Comparison of ENCODE assay signal across 8 mouse cellular contexts in the genomic region with DNA sequence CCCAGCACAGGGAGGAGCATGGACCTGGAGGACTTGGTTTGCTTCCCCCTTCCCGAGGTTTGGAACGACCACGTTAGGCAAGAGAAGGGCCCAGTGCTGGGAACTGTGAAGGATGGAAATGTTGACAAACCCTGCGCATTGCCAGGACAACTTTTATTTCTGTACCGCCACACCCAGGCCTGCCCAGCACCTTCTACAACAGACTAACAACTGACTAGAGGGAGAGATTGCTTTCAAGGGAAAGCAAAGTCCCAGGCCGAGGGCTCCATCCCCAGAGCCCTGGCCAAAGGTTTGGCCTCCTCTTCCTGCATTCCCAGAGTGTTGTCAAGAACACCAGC. TPM values are rescaled to one million over a fixed set of nuclear protein-coding genes. Genes with fewer than 3 reads are reported as not detected.
DNase-seq lines count a peak whose midpoint lies in the region; ATAC-seq and TF ChIP-seq lines count a peak whose summit lies in the region.

No protein-coding gene starts in this region.

- H3K27ac ChIP-seq in hindbrain, embryonic 10.5 days = peak overlapping the region; percentile 79
- H3K27ac ChIP-seq in hindbrain, embryonic 11.5 days (ENCODE audit: low read depth, low read length) = no peak overlapping the region
- peak overlapping the region; percentile 96 for H3K27ac ChIP-seq in brown adipose tissue, adult 24 weeks (replicated peaks; ENCODE audit: low read depth, low read length)
- peak overlapping the region; percentile 92 for H3K27ac ChIP-seq in hindbrain, postnatal 0 days

- no peaks in the 10 kb centered on the region for H3K27me3 ChIP-seq in hindbrain, embryonic 10.5 days (ENCODE audit: insufficient read depth, poor library complexity, severe bottlenecking)
- H3K27me3 ChIP-seq in hindbrain, embryonic 11.5 days (ENCODE audit: control insufficient read depth, insufficient read depth, low read length) = no peaks in the 10 kb centered on the region
- H3K27me3 ChIP-seq in hindbrain, postnatal 0 days (ENCODE audit: insufficient read depth, low read length) = no peaks in the 10 kb centered on the region

- 58% methylated on average over 6 of the region's 6 CpGs for WGBS in hindbrain, embryonic 10.5 days
- WGBS in hindbrain, embryonic 11.5 days = 56% methylated on average over 6 of the region's 6 CpGs
- 50% methylated on average over 6 of the region's 6 CpGs for WGBS in hindbrain, postnatal 0 days

- H3K9me3 ChIP-seq in hindbrain, embryonic 10.5 days = no peaks in the 10 kb centered on the region
- H3K9me3 ChIP-seq in hindbrain, embryonic 11.5 days (ENCODE audit: control insufficient read depth, low read length) = no peaks in the 10 kb centered on the region
- no peaks in the 10 kb centered on the region for H3K9me3 ChIP-seq in hindbrain, postnatal 0 days (ENCODE audit: low read length)

- no peak overlapping the region for H3K9ac ChIP-seq in hindbrain, embryonic 11.5 days (ENCODE audit: low read depth, low read length)
- no peak overlapping the region for H3K9ac ChIP-seq in hindbrain, postnatal 0 days (replicated peaks; ENCODE audit: low read length)

- DNase-seq in hindbrain, embryonic 10.5 days (ENCODE audit: low spot score) = no peak
- no peak for DNase-seq in hindbrain, embryonic 11.5 days (ENCODE audit: low spot score)
- DNase-seq in hindbrain, postnatal 0 days (ENCODE audit: low spot score) = no peak
- DNase-seq in lung, postnatal 14 days = peak; percentile 46
- DNase-seq in layer of hippocampus, adult 9-10 months (ENCODE audit: low spot score) = no peak
- DNase-seq in cerebellum, postnatal 4 days (ENCODE audit: low spot score in 2 of 2) = no peak
- no peak for DNase-seq in left cerebral cortex, adult 9 months (ENCODE audit: low spot score in 2 of 2)

- no peak for TF ChIP-seq CTCF in hindbrain, postnatal 0 days (IDR thresholded peaks at IDR 0.05; ENCODE audit: low read depth)

- peaks cover 16% of the 10 kb centered on the region for H3K36me3 ChIP-seq in hindbrain, embryonic 10.5 days
- 0 out of 2 replicates have a peak, but pooled peaks cover 2% of the 10 kb centered on the region for H3K36me3 ChIP-seq in hindbrain, embryonic 11.5 days (ENCODE audit: control insufficient read depth, insufficient read depth, low read length)
- peaks cover 12% of the 10 kb centered on the region; the same call in 1 of the 2 replicates for H3K36me3 ChIP-seq in hindbrain, postnatal 0 days (ENCODE audit: insufficient read depth, low read length)

- H3K4me3 ChIP-seq in hindbrain, embryonic 10.5 days = no peak overlapping the region
- no peak overlapping the region for H3K4me3 ChIP-seq in hindbrain, embryonic 11.5 days (ENCODE audit: low read depth, low read length)
- no peak overlapping the region for H3K4me3 ChIP-seq in brown adipose tissue, adult 24 weeks (ENCODE audit: insufficient read depth, low read depth, low read length)
- H3K4me3 ChIP-seq in hindbrain, postnatal 0 days (ENCODE audit: low read length) = no peak overlapping the region

- H3K4me1 ChIP-seq in hindbrain, embryonic 10.5 days (replicated peaks) = peaks cover 50% of the 10 kb centered on the region
- H3K4me1 ChIP-seq in hindbrain, embryonic 11.5 days (replicated peaks; ENCODE audit: control insufficient read depth, insufficient read depth, low read length) = no peaks in the 10 kb centered on the region; the same call in 1 of the 2 replicates
- peaks cover 41% of the 10 kb centered on the region for H3K4me1 ChIP-seq in brown adipose tissue, adult 24 weeks (ENCODE audit: control insufficient read depth, insufficient read depth, insufficient read length, low read length)
- H3K4me1 ChIP-seq in hindbrain, postnatal 0 days (ENCODE audit: insufficient read depth, low read length) = peaks cover 13% of the 10 kb centered on the region

- no peak overlapping the region for H3K4me2 ChIP-seq in hindbrain, embryonic 11.5 days (replicated peaks; ENCODE audit: low read depth, low read length)
- H3K4me2 ChIP-seq in hindbrain, postnatal 0 days (ENCODE audit: low read depth, low read length) = no peak overlapping the region

- no peak for ATAC-seq in hindbrain, embryonic 11.5 days (ENCODE audit: low FRiP score)
- no peak for ATAC-seq in hindbrain, postnatal 0 days

RNA-seq across cellular contexts. Expression of gene Hexim2, which starts 8.5 kb away (rescaled TPM):
- 7.7 and 8.9 TPM in 2 replicates for polyA plus RNA-seq in hindbrain, embryonic 10.5 days (2016; fragmentation: Nextera tagmentation; extraction: Ambion mirVana)
- polyA plus RNA-seq in hindbrain, embryonic 11.5 days (2014; fragmentation: Nextera tagmentation; extraction: Ambion mirVana) = 5.2 and 7.3 TPM in 2 replicates
- polyA plus RNA-seq in brown adipose tissue, adult 24 weeks (2012; ENCODE audit: insufficient read depth, insufficient read length, missing spikeins) = 3.2 and 4.2 TPM in 2 replicates
- total RNA-seq in hindbrain, postnatal 0 days (2014; rRNA removed) = 28.9 and 40.4 TPM in 2 replicates
- 30.2 and 30.7 TPM in 2 replicates for polyA plus RNA-seq in hindbrain, postnatal 0 days (2015; fragmentation: Nextera tagmentation; extraction: Ambion mirVana)

RNA-seq across cellular contexts. Expression of gene Hexim1, which starts 24.7 kb away (rescaled TPM):
- 1.7 and 2.3 TPM in 2 replicates for polyA plus RNA-seq in hindbrain, embryonic 10.5 days (2016; fragmentation: Nextera tagmentation; extraction: Ambion mirVana)
- 4.1 and 5.4 TPM in 2 replicates for polyA plus RNA-seq in hindbrain, embryonic 11.5 days (2014; fragmentation: Nextera tagmentation; extraction: Ambion mirVana)
- 36.0 and 40.8 TPM in 2 replicates for polyA plus RNA-seq in brown adipose tissue, adult 24 weeks (2012; ENCODE audit: insufficient read depth, insufficient read length, missing spikeins)
- total RNA-seq in hindbrain, postnatal 0 days (2014; rRNA removed) = 15.1 and 15.8 TPM in 2 replicates
- polyA plus RNA-seq in hindbrain, postnatal 0 days (2015; fragmentation: Nextera tagmentation; extraction: Ambion mirVana) = 4.4 and 5.1 TPM in 2 replicates

RNA-seq across cellular contexts. Expression of gene Fmnl1, which starts 30.2 kb away (rescaled TPM):
- polyA plus RNA-seq in hindbrain, embryonic 10.5 days (2016; fragmentation: Nextera tagmentation; extraction: Ambion mirVana) = 0.72 and 1.5 TPM in 2 replicates
- polyA plus RNA-seq in hindbrain, embryonic 11.5 days (2014; fragmentation: Nextera tagmentation; extraction: Ambion mirVana) = 0.91 and 1.1 TPM in 2 replicates
- 2.8 and 3.8 TPM in 2 replicates for polyA plus RNA-seq in brown adipose tissue, adult 24 weeks (2012; ENCODE audit: insufficient read depth, insufficient read length, missing spikeins)
- total RNA-seq in hindbrain, postnatal 0 days (2014; rRNA removed) = 12.8 and 15.5 TPM in 2 replicates
- polyA plus RNA-seq in hindbrain, postnatal 0 days (2015; fragmentation: Nextera tagmentation; extraction: Ambion mirVana) = 6.4 and 6.9 TPM in 2 replicates

RNA-seq across cellular contexts. Expression of gene Acbd4, which starts 39.2 kb away (rescaled TPM):
- 7.7 and 8.3 TPM in 2 replicates for polyA plus RNA-seq in hindbrain, embryonic 10.5 days (2016; fragmentation: Nextera tagmentation; extraction: Ambion mirVana)
- 4.9 and 6.2 TPM in 2 replicates for polyA plus RNA-seq in hindbrain, embryonic 11.5 days (2014; fragmentation: Nextera tagmentation; extraction: Ambion mirVana)
- polyA plus RNA-seq in brown adipose tissue, adult 24 weeks (2012; ENCODE audit: insufficient read depth, insufficient read length, missing spikeins) = 95.3 and 183 TPM in 2 replicates
- 13.2 and 19.0 TPM in 2 replicates for total RNA-seq in hindbrain, postnatal 0 days (2014; rRNA removed)
- polyA plus RNA-seq in hindbrain, postnatal 0 days (2015; fragmentation: Nextera tagmentation; extraction: Ambion mirVana) = 18.5 and 20.8 TPM in 2 replicates

RNA-seq across cellular contexts. Expression of gene Plcd3, which starts 39.3 kb away (rescaled TPM):
- polyA plus RNA-seq in hindbrain, embryonic 10.5 days (2016; fragmentation: Nextera tagmentation; extraction: Ambion mirVana) = 1.6 and 1.9 TPM in 2 replicates
- polyA plus RNA-seq in hindbrain, embryonic 11.5 days (2014; fragmentation: Nextera tagmentation; extraction: Ambion mirVana) = 1.0 and 1.7 TPM in 2 replicates
- 6.1 and 6.2 TPM in 2 replicates for polyA plus RNA-seq in brown adipose tissue, adult 24 weeks (2012; ENCODE audit: insufficient read depth, insufficient read length, missing spikeins)
- total RNA-seq in hindbrain, postnatal 0 days (2014; rRNA removed) = 9.4 and 13.8 TPM in 2 replicates
- 3.9 and 4.8 TPM in 2 replicates for polyA plus RNA-seq in hindbrain, postnatal 0 days (2015; fragmentation: Nextera tagmentation; extraction: Ambion mirVana)
